Mouse (Mus musculus) cerebellum, adult 2 months (tissue): ENCODE data around the gene Sec14l3.

ENCODE experiments used
- CTCF ChIP-seq: fragments of 200-500 bp; IDR thresholded peaks from 2 replicates; pipeline ENCODE4 v1.5.1; 2011; ENCODE audit warnings: low read depth, mild to moderate bottlenecking, control low read depth, low read length, moderate library complexity, borderline replicate concordance; ENCODE audit not compliant: insufficient read depth
- POLR2A ChIP-seq: fragments of 200-500 bp; IDR thresholded peaks from 2 replicates; pipeline ENCODE4 v1.6.1; 2011; ENCODE audit warnings: low read length, control low read depth, borderline replicate concordance; ENCODE audit not compliant: insufficient read depth

DNA sequence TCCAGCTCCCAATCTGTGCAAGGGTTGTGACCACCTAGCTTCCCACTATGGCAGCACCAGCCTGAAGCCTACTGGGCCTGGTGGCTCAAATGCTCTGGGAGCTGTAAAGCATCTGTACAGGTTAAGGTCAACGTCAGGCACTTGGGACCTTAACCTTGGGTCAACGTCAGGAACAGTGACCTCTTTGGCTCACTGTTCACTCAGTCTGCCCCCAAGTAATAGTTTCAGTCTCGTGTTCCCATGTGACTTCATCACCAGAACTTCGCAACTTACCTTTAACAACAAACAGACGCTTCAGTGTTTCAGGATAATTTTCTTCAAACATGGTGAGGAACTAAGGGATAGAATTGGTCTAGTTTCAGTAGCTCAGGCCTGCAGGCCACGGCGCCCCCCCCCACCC is 44.0 kb downstream of the Sec14l3 start:
- TF ChIP-seq CTCF: no peak
- no peak for TF ChIP-seq POLR2A
